Mouse (Mus musculus) G1E (cell line): ENCODE results near the gene Slc9c1. TPM values are rescaled to one million over a fixed set of nuclear protein-coding genes. Genes with fewer than 3 reads are reported as not detected.

Experiments
- ATAC-seq: 2 replicates; pipeline ENCODE4 v1.8.0; 2016; ENCODE audit warnings: mild to moderate bottlenecking; ENCODE audit not compliant: insufficient number of reproducible peaks, poor library complexity, low FRiP score, severe bottlenecking; ENCODE audit errors: extremely low read depth
- DNase-seq: peaks from one replicate; pipeline ENCODE4 v3.0.0; 2012; ENCODE audit warnings: low spot score
- H3K27me3 ChIP-seq: 2 replicates; pipeline ENCODE4 v1.6.1; 2012; ENCODE audit warnings: mild to moderate bottlenecking, low read length, inconsistent platforms; ENCODE audit not compliant: insufficient read depth
- H3K36me3 ChIP-seq: replicated peaks from 2 replicates; pipeline ENCODE3; 2012; ENCODE audit warnings: mild to moderate bottlenecking, inconsistent platforms
- H3K4me1 ChIP-seq: 2 replicates; pipeline ENCODE4 v1.6.1; 2012; ENCODE audit warnings: low read depth, low read length, inconsistent platforms, mixed read lengths; ENCODE audit not compliant: insufficient read depth
- H3K4me3 ChIP-seq: 2 replicates; pipeline ENCODE4 v1.5.1; 2012; ENCODE audit warnings: low read depth, mild to moderate bottlenecking, inconsistent platforms, low read length, moderate library complexity, mixed read lengths
- H3K9me3 ChIP-seq: replicated peaks from 2 replicates; pipeline ENCODE4 v1.6.1; 2012; ENCODE audit warnings: inconsistent platforms
- CTCF ChIP-seq: IDR thresholded peaks from 2 replicates; pipeline ENCODE4 v1.5.1; 2012; ENCODE audit warnings: low read depth, low read length, inconsistent platforms, mixed read lengths
- GATA1 ChIP-seq: IDR thresholded peaks from 2 replicates; pipeline ENCODE4 v1.6.1; 2012; ENCODE audit warnings: borderline replicate concordance, low read length, inconsistent platforms, mixed read lengths
- GATA2 ChIP-seq: IDR thresholded peaks from 2 replicates; pipeline ENCODE4 v1.6.1; 2012; ENCODE audit warnings: low read depth, low read length, inconsistent platforms, borderline replicate concordance
- POLR2AphosphoS5 ChIP-seq: IDR thresholded peaks from 2 replicates; pipeline ENCODE4 v1.6.1; 2012; ENCODE audit warnings: low read depth, low read length, inconsistent platforms; ENCODE audit not compliant: insufficient replicate concordance
- TAL1 ChIP-seq: conservative IDR thresholded peaks from 2 replicates; pipeline ENCODE4 v1.6.1; 2012; ENCODE audit warnings: low read depth, low read length, inconsistent platforms, mixed read lengths
- polyA plus RNA-seq: library from polyadenylated mRNA; stranded (reverse); fragments of >175 nt; gene quantifications from 2 replicates; pipeline ENCODE4 v1.2.3, GENCODE M21; 2012
- total RNA-seq, 2 experiments: library from RNA; stranded (forward) in 1 of 2; stranded (reverse) in 1 of 2; fragments of 200-1000 nt in 1 of 2; fragments of >200 nt in 1 of 2; fragmentation: Nextera tagmentation in 1 of 2; gene quantifications; 2 replicates each; pipeline ENCODE4 v1.2.3; 2014 to 2017

The Slc9c1 gene
- total and polyA plus RNA-seq, 3 experiments: not detected

- Histone ChIP-seq H3K4me3 (no peak overlapping the region), H3K36me3 (no peaks in the 10 kb centered on the region), H3K9me3 (no peaks in the 10 kb centered on the region), H3K4me1 (no peaks in the 10 kb centered on the region), H3K27me3 (no peaks in the 10 kb centered on the region)
- TF ChIP-seq GATA2: no peak
- TF ChIP-seq CTCF: no peak
- no peak for TF ChIP-seq POLR2AphosphoS5
- TF ChIP-seq GATA1: no peak
- TF ChIP-seq TAL1: no peak
- no peak for ATAC-seq
- DNase-seq: no peak
Observed at GRCm38 (mm10) chr16:45593656-45594055, 58.5 kb downstream of the Slc9c1 start.

- no peak overlapping the region for H3K4me3 ChIP-seq
- DNase-seq: no peak
- no peaks in the 10 kb centered on the region for H3K9me3 ChIP-seq
- H3K4me1 ChIP-seq: no peaks in the 10 kb centered on the region
- no peak for ATAC-seq
- TF ChIP-seq POLR2AphosphoS5 (no peak), CTCF (no peak), GATA2 (no peak), TAL1 (no peak), GATA1 (no peak)
- no peaks in the 10 kb centered on the region for H3K27me3 ChIP-seq
- H3K36me3 ChIP-seq: no peaks in the 10 kb centered on the region
Observed at GRCm38 (mm10) chr16:45595494-45595893, 60.4 kb downstream of the Slc9c1 start.

- H3K4me1 ChIP-seq: no peaks in the 10 kb centered on the region
- TF ChIP-seq GATA2: no peak
- TF ChIP-seq GATA1: no peak
- no peak for TF ChIP-seq CTCF
- no peak for TF ChIP-seq POLR2AphosphoS5
- TF ChIP-seq TAL1: no peak
- ATAC-seq: no peak
- no peaks in the 10 kb centered on the region for H3K9me3 ChIP-seq
- DNase-seq: no peak
- no peak overlapping the region for H3K4me3 ChIP-seq
- H3K36me3 ChIP-seq: no peaks in the 10 kb centered on the region
- 0 out of 2 replicates have a peak, but pooled peaks cover 2% of the 10 kb centered on the region for H3K27me3 ChIP-seq
Observed at GRCm38 (mm10) chr16:45608481-45608954, 73.4 kb downstream of the Slc9c1 start.

- 0 out of 2 replicates have a peak, but pooled peaks cover 2% of the 10 kb centered on the region for H3K27me3 ChIP-seq
- no peak overlapping the region for H3K4me3 ChIP-seq
- no peaks in the 10 kb centered on the region for H3K4me1 ChIP-seq
- no peak for TF ChIP-seq GATA2
- no peak; the same call in 1 of the 2 replicates for TF ChIP-seq CTCF
- TF ChIP-seq GATA1: no peak
- H3K36me3 ChIP-seq: no peaks in the 10 kb centered on the region
- H3K9me3 ChIP-seq: no peaks in the 10 kb centered on the region
- no peak for DNase-seq
- no peak for ATAC-seq
Observed at GRCm38 (mm10) chr16:45609300-45609699, 74.2 kb downstream of the Slc9c1 start.

GRCm38 (mm10) chr16:45610267-45610666 lies 75.2 kb downstream of the Slc9c1 start, which contains the start of gene Gcsam:
Gcsam (plus strand) TSS chr16:45610380.
- 0 out of 2 replicates have a peak, but pooled peaks cover 2% of the 10 kb centered on the region for H3K27me3 ChIP-seq
- H3K36me3 ChIP-seq: no peaks in the 10 kb centered on the region
- no peak within 1 kb of the TSS for H3K4me3 ChIP-seq
- ATAC-seq: no peak
- no peaks in the 10 kb centered on the region for H3K9me3 ChIP-seq
- no peak for TF ChIP-seq CTCF
- no peak for TF ChIP-seq GATA1
- TF ChIP-seq TAL1: no peak
- TF ChIP-seq POLR2AphosphoS5: no peak
- TF ChIP-seq GATA2: no peak
- no peaks in the 10 kb centered on the region for H3K4me1 ChIP-seq
- DNase-seq: no peak

GRCm38 (mm10) chr16:45613247-45613646 lies 78.1 kb downstream of the Slc9c1 start:
- no peaks in the 10 kb centered on the region for H3K36me3 ChIP-seq
- no peak for DNase-seq
- TF ChIP-seq TAL1 (no peak), GATA2 (no peak), CTCF (no peak), POLR2AphosphoS5 (no peak), GATA1 (no peak)
- no peak overlapping the region for H3K4me3 ChIP-seq
- 0 out of 2 replicates have a peak, but pooled peaks cover 2% of the 10 kb centered on the region for H3K27me3 ChIP-seq
- H3K4me1 ChIP-seq: no peaks in the 10 kb centered on the region
- no peaks in the 10 kb centered on the region for H3K9me3 ChIP-seq
- no peak for ATAC-seq

- ATAC-seq (no peak), DNase-seq (no peak)
- no peaks in the 10 kb centered on the region for H3K9me3 ChIP-seq
- no peaks in the 10 kb centered on the region for H3K36me3 ChIP-seq
- no peak overlapping the region for H3K4me3 ChIP-seq
- no peak for TF ChIP-seq TAL1
- TF ChIP-seq GATA2: no peak
- TF ChIP-seq GATA1: no peak
- no peak for TF ChIP-seq POLR2AphosphoS5
- H3K4me1 ChIP-seq: no peaks in the 10 kb centered on the region
- H3K27me3 ChIP-seq: no peaks in the 10 kb centered on the region
Observed at GRCm38 (mm10) chr16:45615944-45616343, 80.8 kb downstream of the Slc9c1 start.
